Mouse (Mus musculus) adrenal gland, adult 18-20 months (tissue): ENCODE data around the gene Pygl. TPM values are rescaled to one million over a fixed set of nuclear protein-coding genes. Genes with fewer than 3 reads are reported as not detected.
"Not testable (repeated sequence)": the region's sequence is repeated elsewhere in the genome, so short reads cannot be mapped to it uniquely, and the experiment has no call there.

Experiments used
- DNase-seq, 2 experiments: peaks; one replicate each; pipeline ENCODE4 v3.0.0; 2021 to 2022; ENCODE audit warnings: low spot score in 2 of 2
- total RNA-seq, 2 experiments: library from RNA; stranded (reverse); gene quantifications; 1 replicate in 1 of 2; 2 replicates in 1 of 2; pipeline ENCODE4 v1.2.3; 2021

Gene Pygl
- total RNA-seq, 2 experiments from 2014 or later = 140 to 317 TPM

DNA sequence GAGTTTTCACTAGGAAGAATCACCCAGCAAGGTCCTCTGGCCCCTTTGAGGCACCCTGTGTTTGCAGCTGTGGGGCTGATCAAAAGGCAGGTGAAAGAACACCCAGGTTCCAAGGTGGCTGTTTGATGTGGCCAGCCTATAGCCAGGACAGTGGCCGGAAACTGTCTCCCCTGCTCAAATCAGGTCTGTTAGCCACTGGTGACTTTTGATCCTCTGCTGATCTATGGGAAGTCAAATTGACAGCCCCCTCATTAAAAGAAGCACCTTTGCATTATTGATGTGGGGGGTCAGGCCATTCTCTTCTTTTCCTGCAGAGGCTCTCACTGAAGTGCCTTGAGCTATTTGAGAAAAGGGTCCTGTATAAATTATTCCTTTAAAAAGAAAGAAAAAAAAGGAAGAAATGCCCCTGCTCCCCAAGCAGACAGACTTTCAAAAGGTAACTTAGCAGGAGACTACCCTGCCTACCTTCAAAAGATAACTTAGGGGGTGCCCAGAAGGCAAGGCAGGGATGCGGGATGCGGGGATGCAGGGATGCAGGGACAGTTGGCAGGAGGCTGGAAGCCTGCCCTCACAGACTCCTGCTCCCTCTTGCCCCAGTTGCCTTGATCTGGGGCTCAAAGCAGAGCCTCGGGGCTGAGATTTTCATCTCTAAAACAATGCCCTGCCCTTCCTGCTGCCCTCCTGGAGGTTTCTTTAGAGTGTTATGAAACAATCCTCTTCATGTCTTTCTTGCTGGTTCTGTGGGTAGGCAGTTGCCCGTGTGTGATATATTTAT, 73.8 kb downstream of the Pygl start:
- DNase-seq = no peak

DNA sequence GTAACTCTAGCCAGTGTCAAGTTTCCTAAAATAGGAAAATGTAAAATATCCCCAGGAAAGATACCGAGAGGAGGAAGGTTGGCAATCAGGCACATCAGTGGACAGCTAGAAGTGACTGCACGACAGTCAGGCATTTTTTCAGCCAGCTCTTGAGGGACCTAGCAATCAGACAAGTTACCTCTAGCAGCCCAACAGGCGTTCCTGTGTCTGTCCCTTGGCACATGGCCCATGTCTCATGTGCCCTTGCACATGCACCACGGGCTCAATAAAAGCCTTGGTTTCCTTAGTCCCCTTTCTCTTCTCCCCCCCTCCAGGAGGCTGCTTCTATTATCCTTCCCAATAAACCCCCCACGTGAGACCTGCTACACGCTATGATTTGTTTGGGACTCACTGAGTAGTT, 75.1 kb downstream of the Pygl start:
- DNase-seq = no peak

DNA sequence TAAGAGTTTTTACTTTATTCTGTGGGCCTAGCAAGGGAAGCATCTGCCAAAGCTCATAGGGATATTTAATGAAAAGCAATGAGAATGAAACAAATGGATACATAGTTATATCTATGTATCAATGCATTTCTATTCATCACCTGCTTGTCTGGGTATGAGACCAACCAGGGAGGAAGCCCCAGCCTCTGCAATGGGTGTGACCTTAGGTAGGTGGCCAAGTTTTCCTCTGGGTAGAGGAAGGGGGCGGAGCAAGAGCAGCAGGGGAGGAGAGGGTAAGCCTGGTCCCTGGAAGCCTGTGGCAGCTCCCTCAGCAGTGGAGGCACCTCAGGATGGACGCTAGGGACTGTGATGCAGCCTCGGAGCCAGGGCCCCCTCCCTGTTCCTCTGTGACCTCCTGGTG, 77.4 kb downstream of the Pygl start, which contains the start of gene Abhd12b:
Gene Abhd12b, plus strand, starts transcription at position 301 of the 400 bp plus-strand sequence.
- DNase-seq = no peak

DNA sequence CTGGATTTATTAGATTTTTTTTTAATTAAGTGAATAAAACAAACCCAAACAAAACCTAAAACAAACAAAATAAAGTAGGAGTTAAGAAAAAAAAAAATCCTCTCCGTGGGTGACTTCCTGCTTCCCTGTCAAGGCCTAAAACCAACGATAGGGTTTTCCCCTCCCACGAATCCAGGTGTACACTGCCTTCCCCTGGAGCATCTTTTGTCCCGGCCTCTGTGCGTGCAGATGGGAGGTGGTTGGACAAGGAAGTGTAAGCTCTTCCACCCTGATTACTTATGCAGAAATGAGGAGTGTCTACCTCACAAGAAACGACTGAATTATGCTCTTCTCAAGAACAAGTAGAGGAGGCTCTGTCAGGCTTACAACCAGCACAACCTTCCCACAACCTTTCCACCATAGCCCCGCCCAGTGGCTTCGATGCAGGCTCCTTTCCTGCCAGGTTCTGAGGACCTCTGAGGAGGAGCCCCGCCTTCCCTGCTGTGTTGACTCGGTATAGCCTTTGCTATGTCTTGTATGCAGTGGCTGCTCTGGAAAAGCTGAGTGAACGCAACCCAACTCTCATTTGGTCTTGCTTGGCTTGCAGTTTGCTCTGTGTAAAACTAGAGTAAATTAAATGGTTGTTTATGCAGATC, 82.5 kb downstream of the Pygl start:
- no peak for DNase-seq

DNA sequence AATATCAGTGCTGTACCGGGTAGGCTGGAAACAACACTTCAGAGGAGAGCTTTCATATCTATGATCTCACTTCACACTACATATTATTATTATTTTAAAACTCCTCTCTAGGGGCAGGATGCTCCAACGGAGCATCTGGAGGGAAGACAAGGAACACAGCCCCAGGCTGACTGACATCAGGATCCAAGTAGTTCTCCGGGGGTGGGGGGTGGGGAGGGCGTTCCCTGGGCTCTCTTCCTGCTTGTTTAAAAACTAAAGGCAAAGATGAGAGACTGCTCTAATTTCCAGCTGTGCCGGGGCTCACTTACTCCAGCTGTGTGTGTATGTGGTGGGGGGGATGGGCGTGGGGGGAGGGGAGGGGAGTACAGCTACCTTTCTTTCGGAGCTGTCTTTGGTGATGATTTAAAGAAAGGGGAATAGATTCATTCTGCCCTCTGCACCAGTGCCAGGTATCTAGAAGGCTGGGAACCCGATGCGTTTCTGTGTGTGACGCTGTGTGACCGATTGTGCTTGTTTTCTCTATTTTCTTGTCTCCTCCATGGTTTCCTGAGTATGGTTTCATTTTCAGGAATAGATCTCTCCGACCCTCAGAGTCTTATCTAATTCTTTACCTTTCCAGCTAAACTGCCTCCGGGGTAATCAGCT, 83.2 kb downstream of the Pygl start:
- no peak for DNase-seq

DNA sequence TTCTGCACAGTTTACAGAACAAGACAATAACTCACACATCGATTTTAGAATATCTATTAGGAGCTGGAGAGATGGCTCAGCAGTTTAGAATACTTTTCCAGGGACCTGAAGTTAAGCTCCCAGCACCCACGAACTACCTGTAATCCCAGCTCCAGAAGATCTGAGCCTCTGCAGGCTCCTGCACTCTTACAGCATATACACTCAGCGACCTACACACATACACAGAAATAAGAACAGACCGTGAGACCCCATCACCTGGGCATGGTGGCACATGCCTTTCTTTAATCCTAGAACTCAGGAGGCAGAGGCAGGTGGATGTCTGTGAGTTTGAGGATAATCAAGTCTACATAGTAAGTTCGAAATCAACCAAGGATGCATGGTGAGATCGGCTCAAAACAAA, 85.7 kb downstream of the Pygl start:
- no peak for DNase-seq

DNA sequence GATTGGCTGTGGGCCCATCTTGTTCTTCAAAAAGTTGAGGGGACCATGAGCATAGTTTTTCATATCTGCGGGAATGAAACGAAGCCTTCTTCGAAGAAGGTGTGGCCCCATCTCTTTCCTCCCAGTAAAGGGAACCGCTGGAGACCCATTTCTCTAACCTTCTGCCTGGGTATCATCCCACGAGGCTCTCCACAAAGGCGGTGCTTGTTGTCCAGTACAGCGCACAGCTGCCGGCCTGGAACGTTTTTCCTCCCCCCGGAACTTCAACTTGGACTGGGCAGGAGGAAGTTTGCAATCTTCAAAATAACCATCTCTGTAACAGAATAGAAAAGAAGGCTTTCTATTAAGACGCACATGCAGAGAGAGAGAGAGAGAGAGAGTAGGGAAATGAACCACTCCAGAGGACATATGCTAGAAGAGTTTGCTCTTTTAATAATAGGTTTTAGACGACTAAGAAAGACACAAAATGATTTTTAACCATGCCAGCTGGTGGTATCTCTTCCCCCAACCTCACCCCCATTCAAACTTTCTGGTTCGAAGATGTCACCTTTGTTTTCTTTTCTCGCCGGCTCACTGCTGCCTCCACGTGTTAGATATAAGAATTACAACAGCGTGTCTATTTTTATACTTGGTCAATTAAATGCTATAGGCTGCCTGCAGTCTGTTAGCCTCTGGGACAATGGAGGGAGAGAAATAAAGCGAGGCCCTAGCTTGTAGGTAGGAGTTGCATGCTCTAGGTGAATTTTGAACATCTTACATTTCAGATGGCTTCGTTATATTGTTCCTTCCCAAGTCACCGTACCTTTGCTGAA, 86.4 kb downstream of the Pygl start:
- peak; percentile 42 to 49 for DNase-seq

DNA sequence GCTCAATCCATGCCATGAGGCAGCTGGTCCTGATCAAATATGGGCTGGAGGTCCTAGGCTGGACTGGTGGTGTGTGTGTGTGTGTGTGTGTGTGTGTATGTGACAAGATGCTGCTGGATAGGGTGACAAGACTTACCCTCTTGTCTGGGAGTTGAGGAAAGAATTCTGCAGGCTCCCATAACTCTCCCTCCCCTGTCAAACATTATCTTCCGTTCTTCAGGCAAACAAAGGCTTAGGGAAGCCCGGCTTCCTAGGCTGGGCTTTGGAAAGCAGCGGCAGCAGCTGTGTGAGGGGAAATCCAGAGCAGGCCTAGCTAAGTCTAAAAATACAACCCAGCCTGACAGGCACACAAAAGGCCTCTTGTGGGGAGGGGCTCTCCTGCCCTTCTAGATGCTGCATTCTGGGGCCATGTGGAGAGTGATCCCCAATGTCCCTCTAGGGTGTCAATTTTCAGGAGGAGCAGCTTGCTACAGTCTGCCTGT, 87.1 kb downstream of the Pygl start:
- not testable (repeated sequence) for DNase-seq

DNA sequence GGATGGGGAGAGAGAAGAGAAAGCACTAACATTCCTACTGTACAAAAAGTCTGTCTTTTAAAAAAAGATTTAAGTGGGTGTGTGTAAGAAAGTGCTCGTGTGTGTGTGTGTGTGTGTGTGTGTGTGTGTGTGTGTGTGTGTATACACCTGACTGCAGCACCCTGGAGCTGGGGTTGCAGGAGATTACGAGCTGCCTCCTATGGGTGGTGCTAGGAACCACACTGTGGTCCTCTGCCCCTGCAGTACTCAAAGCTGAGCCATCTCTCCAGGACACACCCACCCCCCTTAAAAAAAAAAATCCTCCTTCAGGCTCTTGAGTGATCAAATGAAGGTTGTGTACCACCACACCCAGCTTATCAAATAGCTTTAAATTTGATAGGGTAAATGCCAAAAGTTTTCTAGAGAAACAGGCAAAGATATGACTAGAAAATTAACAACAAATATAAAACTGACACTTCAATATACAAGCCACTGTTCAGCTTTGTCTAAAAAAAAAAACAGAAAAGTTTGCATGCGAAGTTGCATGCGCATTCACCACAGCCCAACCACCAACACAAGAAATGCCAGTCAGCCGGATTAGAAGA, 90.2 kb downstream of the Pygl start:
- DNase-seq = no peak

Other genes with a start within 250 kb of the Pygl start
- 10 to 100 TPM; 51.0 to 54.0 TPM for gene Sav1, start 244.5 kb downstream of the Pygl start, total RNA-seq
- 10 to 100 TPM; 25.6 to 27.8 TPM for gene Nin, start 117.8 kb downstream of the Pygl start, total RNA-seq
- not detected for gene Abhd12b, start 77.3 kb downstream of the Pygl start, total RNA-seq
- gene Trim9, start 116.1 kb upstream of the Pygl start, total RNA-seq = 1 to 10 TPM; 1.7 to 2.0 TPM
- 10 to 100 TPM; 40.2 to 46.3 TPM for gene Tmx1, start 221.6 kb upstream of the Pygl start, total RNA-seq